Mouse (Mus musculus): Measurements from ENCODE around the gene Adipoq. TPM values are rescaled to one million over a fixed set of nuclear protein-coding genes. Genes with fewer than 3 reads are reported as not detected.

Gene Adipoq
- polyA plus RNA-seq, 2 experiments: 0.26 to 0.29 TPM

GRCm38 (mm10) chr16:23187983-23188382, 41.6 kb downstream of the Adipoq start:
- Histone ChIP-seq H3K27me3 (ENCODE audit: control insufficient read depth, insufficient read depth, low read length) (no peaks in the 10 kb centered on the region), H3K4me2 (replicated peaks; ENCODE audit: low read depth, low read length, severe bottlenecking) (no peak overlapping the region), H3K4me1 (ENCODE audit: control insufficient read depth, insufficient read depth, low read length) (no peaks in the 10 kb centered on the region), H3K9me3 (ENCODE audit: control insufficient read depth, low read length) (no peaks in the 10 kb centered on the region), H3K9ac (ENCODE audit: low read depth, low read length, severe bottlenecking) (no peak overlapping the region), H3K4me3 (replicated peaks; ENCODE audit: low read length) (no peak overlapping the region), H3K36me3 (ENCODE audit: control insufficient read depth, insufficient read depth, low read length) (no peaks in the 10 kb centered on the region), H3K27ac (replicated peaks; ENCODE audit: low read depth, low read length) (no peak overlapping the region)
- WGBS: 82% methylated on average over 7 of the region's 7 CpGs
- no peak for TF ChIP-seq POLR2A (IDR thresholded peaks at IDR 0.05; ENCODE audit: borderline replicate concordance, extremely low read depth, insufficient read depth, insufficient read length)
- ATAC-seq (ENCODE audit: low FRiP score, low read depth) (no peak), DNase-seq (ENCODE audit: low spot score) (no peak)

DNA sequence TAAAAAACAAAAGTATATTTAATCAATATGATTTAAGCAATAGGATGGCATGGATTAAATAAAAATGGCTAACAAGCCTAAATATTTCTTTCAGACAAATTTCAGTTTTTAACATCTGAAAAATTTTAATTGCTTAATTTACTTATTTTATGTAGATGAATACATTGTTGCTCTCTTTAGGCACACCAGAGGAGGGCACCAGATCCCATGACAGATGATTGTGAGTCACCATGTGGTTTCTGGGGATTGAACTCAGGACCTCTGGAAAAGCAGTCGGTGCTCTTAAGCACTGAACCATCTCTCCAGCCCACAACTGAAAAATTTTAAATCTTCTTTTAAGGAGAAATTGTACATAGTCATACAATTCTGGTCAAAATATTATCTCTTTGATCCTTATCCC, 43.3 kb downstream of the Adipoq start:
- H3K4me3 ChIP-seq (replicated peaks; ENCODE audit: low read length): no peak overlapping the region
- no peak overlapping the region for H3K9ac ChIP-seq (ENCODE audit: low read depth, low read length, severe bottlenecking)
- no peak overlapping the region for H3K4me2 ChIP-seq (replicated peaks; ENCODE audit: low read depth, low read length, severe bottlenecking)
- H3K36me3 ChIP-seq (ENCODE audit: control insufficient read depth, insufficient read depth, low read length): no peaks in the 10 kb centered on the region
- DNase-seq (ENCODE audit: low spot score): no peak
- WGBS: 78% methylated on average over 1 of the region's 1 CpGs
- ATAC-seq (ENCODE audit: low FRiP score, low read depth): no peak
- TF ChIP-seq POLR2A (IDR thresholded peaks at IDR 0.05; ENCODE audit: borderline replicate concordance, extremely low read depth, insufficient read depth, insufficient read length): no peak
- no peak overlapping the region for H3K27ac ChIP-seq (replicated peaks; ENCODE audit: low read depth, low read length)
- no peaks in the 10 kb centered on the region for H3K4me1 ChIP-seq (ENCODE audit: control insufficient read depth, insufficient read depth, low read length)
- H3K27me3 ChIP-seq (ENCODE audit: control insufficient read depth, insufficient read depth, low read length): no peaks in the 10 kb centered on the region
- H3K9me3 ChIP-seq (ENCODE audit: control insufficient read depth, low read length): no peaks in the 10 kb centered on the region

- Histone ChIP-seq H3K36me3 (ENCODE audit: control insufficient read depth, insufficient read depth, low read length) (no peaks in the 10 kb centered on the region), H3K27me3 (ENCODE audit: control insufficient read depth, insufficient read depth, low read length) (no peaks in the 10 kb centered on the region), H3K4me1 (ENCODE audit: control insufficient read depth, insufficient read depth, low read length) (no peaks in the 10 kb centered on the region), H3K4me2 (replicated peaks; ENCODE audit: low read depth, low read length, severe bottlenecking) (no peak overlapping the region), H3K9me3 (ENCODE audit: control insufficient read depth, low read length) (no peaks in the 10 kb centered on the region), H3K27ac (replicated peaks; ENCODE audit: low read depth, low read length) (no peak overlapping the region), H3K9ac (ENCODE audit: low read depth, low read length, severe bottlenecking) (no peak overlapping the region), H3K4me3 (replicated peaks; ENCODE audit: low read length) (no peak overlapping the region)
- no peak for ATAC-seq (ENCODE audit: low FRiP score, low read depth)
- DNase-seq (ENCODE audit: low spot score): no peak
- TF ChIP-seq POLR2A (IDR thresholded peaks at IDR 0.05; ENCODE audit: borderline replicate concordance, extremely low read depth, insufficient read depth, insufficient read length): no peak
- whole genome bisulfite sequencing: 79% methylated on average over 9 of the region's 9 CpGs
These were observed 45.4 kb downstream of the Adipoq start for GRCm38 (mm10) chr16:23191560-23192242.

GRCm38 (mm10) chr16:23195618-23196017, 49.3 kb downstream of the Adipoq start:
- Histone ChIP-seq H3K36me3 (ENCODE audit: control insufficient read depth, insufficient read depth, low read length) (no peaks in the 10 kb centered on the region), H3K4me3 (replicated peaks; ENCODE audit: low read length) (no peak overlapping the region), H3K9me3 (ENCODE audit: control insufficient read depth, low read length) (no peaks in the 10 kb centered on the region), H3K4me2 (replicated peaks; ENCODE audit: low read depth, low read length, severe bottlenecking) (no peak overlapping the region), H3K27ac (replicated peaks; ENCODE audit: low read depth, low read length) (no peak overlapping the region), H3K27me3 (ENCODE audit: control insufficient read depth, insufficient read depth, low read length) (no peaks in the 10 kb centered on the region), H3K9ac (ENCODE audit: low read depth, low read length, severe bottlenecking) (no peak overlapping the region), H3K4me1 (ENCODE audit: control insufficient read depth, insufficient read depth, low read length) (no peaks in the 10 kb centered on the region)
- ATAC-seq (ENCODE audit: low FRiP score, low read depth) (no peak), DNase-seq (ENCODE audit: low spot score) (no peak)
- TF ChIP-seq POLR2A (IDR thresholded peaks at IDR 0.05; ENCODE audit: borderline replicate concordance, extremely low read depth, insufficient read depth, insufficient read length): no peak
- WGBS: 86% methylated on average over 7 of the region's 7 CpGs

GRCm38 (mm10) chr16:23196296-23196695, 50.0 kb downstream of the Adipoq start:
- DNase-seq (ENCODE audit: low spot score): no peak
- no peak overlapping the region for H3K27ac ChIP-seq (replicated peaks; ENCODE audit: low read depth, low read length)
- no peaks in the 10 kb centered on the region for H3K36me3 ChIP-seq (ENCODE audit: control insufficient read depth, insufficient read depth, low read length)
- no peak overlapping the region for H3K4me3 ChIP-seq (replicated peaks; ENCODE audit: low read length)
- no peak for TF ChIP-seq POLR2A (IDR thresholded peaks at IDR 0.05; ENCODE audit: borderline replicate concordance, extremely low read depth, insufficient read depth, insufficient read length)
- H3K9me3 ChIP-seq (ENCODE audit: control insufficient read depth, low read length): no peaks in the 10 kb centered on the region
- H3K4me2 ChIP-seq (replicated peaks; ENCODE audit: low read depth, low read length, severe bottlenecking): no peak overlapping the region
- no peak overlapping the region for H3K9ac ChIP-seq (ENCODE audit: low read depth, low read length, severe bottlenecking)
- ATAC-seq (ENCODE audit: low FRiP score, low read depth): no peak
- no peaks in the 10 kb centered on the region for H3K4me1 ChIP-seq (ENCODE audit: control insufficient read depth, insufficient read depth, low read length)
- H3K27me3 ChIP-seq (ENCODE audit: control insufficient read depth, insufficient read depth, low read length): no peaks in the 10 kb centered on the region

Data from limb, embryonic 14.5 days (tissue).